Mouse (Mus musculus) heart, adult 2 months (tissue): ENCODE data around the gene Zfpm1.

Source experiments
- CTCF ChIP-seq: fragments of 200-600 bp; IDR thresholded peaks from 2 replicates; pipeline ENCODE4 v1.8.1; 2022; ENCODE audit warnings: antibody characterized with exemption, mild to moderate bottlenecking, moderate library complexity
- EP300 ChIP-seq: fragments of 200-500 bp; IDR thresholded peaks from 2 replicates; pipeline ENCODE4 v1.6.1; 2011; ENCODE audit warnings: low read depth, low read length, control low read depth; ENCODE audit not compliant: insufficient read depth
- POLR2A ChIP-seq: fragments of 200-500 bp; IDR thresholded peaks from 2 replicates; pipeline ENCODE4 v1.6.1; 2011; ENCODE audit warnings: mild to moderate bottlenecking, low read depth, low read length, control low read depth; ENCODE audit not compliant: insufficient read depth

DNA sequence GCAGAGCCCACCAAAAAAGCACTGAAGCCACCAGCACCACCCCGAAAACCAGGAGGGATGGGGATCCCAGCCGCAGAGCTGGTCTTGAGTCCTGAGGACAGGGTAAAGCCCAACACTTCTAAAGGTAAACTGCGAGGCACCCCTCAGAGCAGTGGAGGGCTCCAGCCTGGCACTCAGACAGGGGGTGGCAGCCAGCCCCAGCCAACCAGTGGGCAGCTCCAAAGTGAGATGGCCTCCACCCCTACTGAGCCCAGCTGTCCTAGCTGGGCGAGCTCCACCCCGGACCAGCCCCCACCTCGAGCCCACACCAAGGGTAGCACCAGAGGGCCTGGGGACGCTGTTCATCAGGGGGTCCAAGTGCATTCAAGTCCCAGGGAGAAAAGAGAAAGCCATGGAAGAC is 11.4 kb upstream of the Zfpm1 start:
- no peak for TF ChIP-seq EP300
- no peak for TF ChIP-seq CTCF
- TF ChIP-seq POLR2A: no peak
